Mouse (Mus musculus): ENCODE data around the gene Hecw1.

The Hecw1 gene

DNA sequence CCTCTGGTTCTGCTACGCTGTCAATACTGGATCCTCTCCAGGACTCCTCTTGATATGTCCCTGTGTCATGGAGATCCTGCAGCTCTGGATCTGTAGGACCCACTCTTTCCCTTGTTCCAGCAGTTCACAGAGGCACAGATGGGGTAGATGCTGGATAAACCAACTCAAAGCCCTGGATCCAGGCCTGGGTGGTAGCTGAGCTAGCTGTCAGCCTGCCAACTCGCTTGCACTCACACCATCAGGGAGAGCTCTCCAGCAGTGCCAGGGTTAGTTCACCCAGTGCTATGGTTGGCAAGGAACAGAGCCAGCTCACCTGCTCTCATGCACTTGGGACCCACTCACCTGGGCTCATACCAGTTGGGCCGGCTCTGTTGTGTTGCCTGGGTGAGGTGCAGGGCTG lies 157.5 kb downstream of the Hecw1 start:
- DNase-seq (ENCODE audit: low read depth): no peak

DNA sequence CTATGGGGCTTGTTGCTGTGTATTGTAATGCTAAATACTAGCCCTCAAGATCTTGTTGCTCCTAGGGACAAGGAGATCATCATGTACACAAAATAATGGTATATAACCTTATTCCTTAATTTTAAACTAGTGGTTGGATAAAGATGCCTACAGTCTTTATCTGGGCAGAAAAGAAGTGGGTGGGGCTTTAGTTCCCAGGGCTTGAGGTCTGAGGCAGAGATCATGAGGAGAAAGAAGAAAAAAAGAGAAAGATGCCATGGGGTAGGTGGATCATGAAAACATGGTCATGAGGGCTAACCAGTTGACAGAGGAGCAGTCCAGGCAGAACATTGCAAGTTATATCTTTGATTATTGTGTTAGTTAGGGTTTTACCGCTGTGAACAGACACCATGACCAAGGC lies 195.8 kb downstream of the Hecw1 start:
- no peak for DNase-seq (ENCODE audit: low read depth)

- DNase-seq (ENCODE audit: low read depth): no peak
Observed at GRCm38 (mm10) chr13:14306617-14307016, 216.4 kb downstream of the Hecw1 start.

DNA sequence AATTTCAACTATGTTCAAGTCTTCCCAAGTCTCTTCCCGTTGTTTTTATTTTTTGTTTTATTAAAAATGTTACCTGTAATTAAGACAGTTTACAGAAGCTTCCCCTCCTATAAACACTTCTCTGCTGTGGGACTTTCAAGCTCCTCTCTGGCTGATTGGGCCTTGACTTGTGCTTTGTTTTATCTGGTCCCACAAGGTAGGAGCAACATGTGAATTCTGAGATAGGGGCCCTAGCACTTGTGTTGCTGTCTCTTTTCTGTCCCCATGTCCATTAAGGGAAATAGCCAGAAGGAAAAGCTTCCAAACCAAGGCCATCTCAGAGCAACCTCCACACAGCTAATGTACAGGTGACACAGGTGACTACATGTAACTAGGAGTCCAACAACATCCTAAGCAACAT lies 218.9 kb downstream of the Hecw1 start:
- peak; percentile 20 for DNase-seq (ENCODE audit: low read depth)

DNA sequence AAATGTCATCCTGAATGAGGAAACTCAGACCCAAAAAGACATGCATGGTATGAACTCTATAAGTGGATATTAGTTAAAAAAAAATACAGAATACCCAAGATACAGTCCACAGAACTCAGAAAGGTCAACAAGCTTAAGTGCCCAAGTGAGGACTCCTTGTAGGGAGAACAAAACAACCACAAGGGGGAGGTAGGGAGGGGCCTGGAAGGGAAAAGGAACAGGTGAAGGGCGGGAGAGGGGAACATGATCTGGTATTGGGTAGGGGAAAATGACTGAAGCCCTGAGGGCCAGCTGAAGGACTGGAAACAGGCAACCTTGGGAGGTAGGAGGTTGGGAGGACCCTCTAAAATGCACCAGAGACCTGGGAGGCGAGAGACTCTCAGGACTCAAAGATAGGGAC lies 220.1 kb downstream of the Hecw1 start:
- no peak for DNase-seq (ENCODE audit: low read depth)

DNA sequence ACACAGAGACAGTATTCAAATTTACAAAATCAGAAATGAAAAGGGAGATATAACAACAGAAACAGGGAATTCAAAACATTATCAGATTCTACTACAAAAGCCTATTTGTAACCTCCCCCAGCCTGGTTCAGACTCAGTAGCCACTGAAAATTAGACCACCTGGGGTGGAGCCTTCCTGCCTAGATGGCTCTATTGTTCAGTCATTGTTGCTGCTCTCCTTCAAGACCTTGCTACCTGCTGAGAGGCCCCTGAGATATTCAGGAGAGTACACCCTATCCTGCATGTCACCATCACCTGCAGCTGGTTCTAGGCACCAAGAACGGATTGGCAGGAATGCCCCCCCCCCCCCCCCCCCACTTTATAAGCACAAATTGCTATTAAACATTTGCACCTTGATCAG lies 233.0 kb downstream of the Hecw1 start:
- no peak for DNase-seq (ENCODE audit: low read depth)

DNA sequence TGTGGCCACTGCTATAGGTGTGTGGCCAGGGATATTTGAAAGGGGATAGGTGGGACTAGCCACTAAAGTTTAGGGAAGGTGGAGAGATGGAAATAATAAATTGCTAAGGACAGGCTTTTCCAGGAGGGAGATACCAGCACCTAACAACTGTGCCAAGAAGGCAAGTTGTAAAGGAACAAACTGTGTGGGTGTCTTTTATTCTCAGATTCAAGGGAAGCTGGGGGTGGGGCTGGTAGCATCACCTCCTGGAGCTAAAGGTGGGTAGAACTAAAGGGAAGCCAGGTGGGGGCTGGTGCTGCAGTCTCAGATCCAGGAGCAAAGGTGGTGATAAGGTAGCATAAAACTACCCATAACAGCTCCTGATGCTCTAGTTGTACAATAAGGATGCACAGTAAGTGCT lies 251.6 kb downstream of the Hecw1 start:
- no peak for DNase-seq (ENCODE audit: low read depth)

GRCm38 (mm10) chr13:14260939-14261338 lies 262.1 kb downstream of the Hecw1 start:
- peak; percentile 3 for DNase-seq (ENCODE audit: low read depth)

GRCm38 (mm10) chr13:14245946-14246345 lies 277.1 kb downstream of the Hecw1 start:
- DNase-seq (ENCODE audit: low read depth): no peak

DNA sequence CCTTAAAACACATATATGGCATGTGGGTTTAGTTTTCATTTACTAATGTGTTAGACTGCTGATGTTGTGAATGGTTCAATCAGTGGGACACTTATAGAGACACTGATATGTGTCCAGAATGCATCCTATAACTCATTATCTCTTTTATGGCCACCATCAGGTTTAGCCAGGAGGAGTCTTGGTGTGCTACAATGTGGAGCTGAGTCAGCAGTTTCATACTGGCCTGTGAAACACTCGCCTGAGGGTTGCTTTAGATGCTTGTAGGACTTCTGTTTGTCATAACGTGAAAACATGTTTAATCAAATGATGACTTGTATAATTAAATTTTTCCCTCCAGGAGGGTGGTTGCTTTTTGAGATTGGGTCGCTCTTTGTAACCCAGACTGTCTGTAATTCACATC lies 343.4 kb downstream of the Hecw1 start:
- no peak for DNase-seq (ENCODE audit: low read depth)

DNA sequence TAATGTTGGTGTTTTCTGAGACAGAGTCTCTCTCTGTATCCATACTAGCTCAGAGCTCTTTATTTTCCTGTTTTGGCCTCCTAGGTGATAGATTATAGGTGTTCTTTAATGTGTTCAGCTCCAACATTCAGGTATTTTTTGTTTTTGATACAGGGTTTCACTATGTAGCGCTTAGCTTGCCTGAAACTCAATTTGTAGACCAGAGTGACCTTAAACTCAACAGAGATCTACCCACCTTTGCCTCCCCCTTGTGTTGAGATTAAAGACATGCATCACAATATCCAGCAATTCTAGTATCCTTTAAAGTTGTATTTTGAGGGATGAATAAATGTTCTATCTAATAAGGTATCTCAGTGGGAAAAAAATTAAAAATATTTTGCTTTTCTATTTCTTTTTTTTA lies 345.0 kb downstream of the Hecw1 start:
- no peak for DNase-seq (ENCODE audit: low read depth)
